Mouse (Mus musculus): ENCODE measurements around the gene Lemd2. TPM values are rescaled to one million over a fixed set of nuclear protein-coding genes. Genes with fewer than 3 reads are reported as not detected.

Lemd2 gene
- total and polyA plus RNA-seq, 3 experiments: 46.8 to 59.7 TPM; not detected in 1

DNA sequence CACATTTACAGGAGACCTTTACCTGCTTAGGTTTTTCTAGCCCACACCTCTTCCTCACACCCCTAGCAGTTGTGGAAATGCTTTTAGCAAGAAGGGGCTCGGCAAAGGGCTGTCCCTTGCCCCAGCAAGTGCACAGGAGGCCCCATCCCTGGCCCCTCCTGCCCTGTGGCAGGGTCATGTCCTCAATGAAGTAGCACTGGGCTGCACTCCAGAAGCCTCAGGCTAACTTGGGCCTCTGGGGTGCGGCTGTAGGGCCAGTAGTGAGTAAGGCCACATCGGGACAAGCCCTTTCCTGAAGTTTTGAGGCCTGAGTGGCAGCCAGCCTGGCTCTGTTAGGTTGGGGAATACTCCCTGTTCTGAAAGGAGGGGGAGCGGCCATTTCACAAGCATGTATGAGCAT, 43.4 kb downstream of the Lemd2 start (continued):
- TF ChIP-seq UBTF (IDR thresholded peaks at IDR 0.05; ENCODE audit: borderline replicate concordance, insufficient read depth, low read depth, low read length): no peak
- no peak for TF ChIP-seq CHD1 (IDR thresholded peaks at IDR 0.05; ENCODE audit: low read depth, low read length)
- TF ChIP-seq BHLHE40 (IDR thresholded peaks at IDR 0.05; ENCODE audit: borderline replicate concordance, low read depth, low read length): no peak
- no peak for TF ChIP-seq JUND (IDR thresholded peaks at IDR 0.05; ENCODE audit: low read depth, low read length)
- TF ChIP-seq E2F4 (IDR thresholded peaks at IDR 0.05; ENCODE audit: borderline replicate concordance, low read depth, low read length): no peak

- no peak for DNase-seq (ENCODE audit: low read depth, low spot score)
- no peaks in the 10 kb centered on the region for H3K27me3 ChIP-seq (ENCODE audit: control insufficient read depth in 1 of 2, insufficient read depth in 2 of 2, low read length in 2 of 2)
- no peaks in the 10 kb centered on the region for H3K9me3 ChIP-seq (replicated peaks; ENCODE audit: insufficient read depth, low read length)
- no peak overlapping the region for H3K27ac ChIP-seq (ENCODE audit: control insufficient read depth, low read depth, low read length)
- H3K4me1 ChIP-seq (ENCODE audit: control insufficient read depth in 1 of 2, insufficient read depth in 2 of 2, low read length in 2 of 2): peaks cover 0 to under 1% of the 10 kb centered on the region in 2 experiments; a peak in 1 of 4 replicates
- H3K79me2 ChIP-seq (ENCODE audit: control insufficient read depth, insufficient read depth, low read length, poor library complexity): no peaks in the 10 kb centered on the region
- no peak overlapping the region for H3K4me3 ChIP-seq (ENCODE audit: control insufficient read depth in 1 of 2, insufficient read depth in 1 of 2, low read depth in 2 of 2, low read length in 2 of 2)
- H3K36me3 ChIP-seq (ENCODE audit: control insufficient read depth in 1 of 2, insufficient read depth in 2 of 2, low read length in 2 of 2): no peaks in the 10 kb centered on the region
- H3K9ac ChIP-seq (ENCODE audit: control insufficient read depth, low read depth, low read length, poor library complexity, severe bottlenecking): no peak overlapping the region
- no peak for TF ChIP-seq MYB (IDR thresholded peaks at IDR 0.05; ENCODE audit: low read depth, low read length)
Observed at GRCm38 (mm10) chr17:27159169-27159568, 45.1 kb downstream of the Lemd2 start.

DNA sequence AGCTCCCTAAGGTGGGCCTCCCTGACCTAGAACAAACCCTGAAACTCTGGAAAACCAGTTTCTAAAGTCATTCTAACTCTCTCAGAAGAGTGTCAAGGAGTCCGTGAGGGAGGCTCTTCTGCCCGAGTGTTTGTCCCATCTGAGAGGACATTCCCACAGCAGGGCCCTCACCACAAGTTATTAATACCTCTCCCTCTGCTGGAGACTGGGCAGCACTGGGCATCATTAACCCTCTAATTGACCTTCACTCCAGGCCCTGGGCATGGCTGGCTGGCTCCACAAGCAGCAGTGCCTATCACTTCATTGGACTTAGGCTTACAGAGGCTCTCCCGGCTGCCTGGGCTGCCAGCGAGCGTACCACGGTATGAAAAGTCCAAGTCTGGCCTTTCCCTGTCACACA, 45.8 kb downstream of the Lemd2 start:
- peaks cover 0 to 6% of the 10 kb centered on the region in 2 experiments; a peak in 2 of 4 replicates for H3K36me3 ChIP-seq (ENCODE audit: control insufficient read depth in 1 of 2, insufficient read depth in 2 of 2, low read length in 2 of 2)
- no peak overlapping the region for H3K9ac ChIP-seq (ENCODE audit: control insufficient read depth, low read depth, low read length, poor library complexity, severe bottlenecking)
- no peak for DNase-seq (ENCODE audit: low read depth, low spot score)
- no peak overlapping the region for H3K4me3 ChIP-seq (ENCODE audit: control insufficient read depth in 1 of 2, insufficient read depth in 1 of 2, low read depth in 2 of 2, low read length in 2 of 2)
- no peak overlapping the region for H3K27ac ChIP-seq (ENCODE audit: control insufficient read depth, low read depth, low read length)
- H3K4me1 ChIP-seq (ENCODE audit: control insufficient read depth in 1 of 2, insufficient read depth in 2 of 2, low read length in 2 of 2): peaks cover 5 to 8% of the 10 kb centered on the region in 2 experiments; a peak in 3 of 4 replicates
- no peak for TF ChIP-seq JUND (IDR thresholded peaks at IDR 0.05; ENCODE audit: low read depth, low read length)
- TF ChIP-seq MAZ (IDR thresholded peaks at IDR 0.05; ENCODE audit: low read depth, low read length): no peak
- TF ChIP-seq TAL1 (IDR thresholded peaks at IDR 0.05; ENCODE audit: low read length): no peak
- TF ChIP-seq TBP (IDR thresholded peaks at IDR 0.05; ENCODE audit: low read depth, low read length): no peak
- no peak for TF ChIP-seq CHD2 (IDR thresholded peaks at IDR 0.05; ENCODE audit: low read length)
- no peak for TF ChIP-seq NELFE (IDR thresholded peaks at IDR 0.05; ENCODE audit: low read depth, low read length)
- no peak for TF ChIP-seq EP300 (IDR thresholded peaks at IDR 0.05; ENCODE audit: low read depth in 1 of 2, low read length in 2 of 2)
- TF ChIP-seq MYC (IDR thresholded peaks at IDR 0.05; ENCODE audit: low read depth, low read length): no peak
- no peak for TF ChIP-seq UBTF (IDR thresholded peaks at IDR 0.05; ENCODE audit: borderline replicate concordance, insufficient read depth, low read depth, low read length)
- no peaks in the 10 kb centered on the region for H3K79me2 ChIP-seq (ENCODE audit: control insufficient read depth, insufficient read depth, low read length, poor library complexity)
- H3K27me3 ChIP-seq (ENCODE audit: control insufficient read depth in 1 of 2, insufficient read depth in 2 of 2, low read length in 2 of 2): no peaks in the 10 kb centered on the region
- no peaks in the 10 kb centered on the region for H3K9me3 ChIP-seq (replicated peaks; ENCODE audit: insufficient read depth, low read length)
